Mouse (Mus musculus): ENCODE data around the gene Dnajc16.

Dnajc16 gene

DNA sequence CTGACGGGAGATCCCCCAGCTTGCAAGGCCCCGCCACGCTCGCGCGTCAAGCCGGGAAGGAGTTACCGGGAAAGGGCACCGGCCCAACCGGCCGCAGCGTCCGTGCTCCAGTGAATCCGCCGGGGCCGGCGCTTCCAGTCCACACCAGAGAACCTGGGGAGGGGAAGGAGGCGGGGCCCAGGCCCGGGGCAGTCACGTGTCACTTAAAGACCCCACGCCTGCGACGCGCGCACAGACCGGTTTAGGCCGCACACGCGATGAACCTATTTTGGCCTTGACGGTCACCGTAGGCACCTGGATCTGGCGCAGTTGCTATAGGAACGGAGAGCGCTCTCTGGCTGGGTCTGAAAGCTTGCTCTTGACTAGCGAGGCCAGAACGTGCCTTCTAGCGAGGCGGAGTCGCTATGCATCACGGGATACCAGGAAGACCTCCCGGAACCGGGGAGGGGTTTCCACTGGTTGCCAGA lies at the start of gene Dnajc16:
Gene Dnajc16, minus strand, starts transcription at position 408 of the 467 bp plus-strand sequence.
- DNase-seq (ENCODE audit: low spot score in 2 of 2): peak; percentile 90 to 97

DNA sequence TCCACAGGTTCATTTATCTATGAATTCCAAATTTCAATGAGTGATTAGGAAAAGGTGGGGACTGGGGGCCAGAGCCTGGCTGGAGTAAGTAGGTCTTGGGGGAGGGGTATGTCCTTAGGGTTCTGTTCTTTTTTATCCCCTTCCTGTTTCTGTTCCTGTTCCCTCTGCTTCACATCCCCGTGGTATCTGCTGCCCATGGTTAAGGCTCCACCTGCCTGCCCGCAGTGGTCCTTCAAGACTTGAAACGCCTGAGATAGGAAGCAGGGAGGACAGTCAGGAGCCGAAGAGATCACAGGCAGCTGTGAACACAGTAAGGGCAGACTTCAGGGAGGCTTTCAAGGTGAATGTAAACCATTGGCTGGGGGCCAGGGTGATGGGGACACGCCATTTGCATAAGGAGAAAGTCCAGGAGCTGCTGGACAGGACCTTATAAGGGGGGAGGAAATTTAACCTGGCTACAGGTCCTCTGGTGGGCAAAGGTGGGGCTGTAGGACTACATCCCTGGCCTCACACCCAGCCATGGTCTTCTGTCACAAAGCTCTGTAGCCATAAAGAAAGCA lies 43.9 kb upstream of the Dnajc16 start:
- DNase-seq (ENCODE audit: low spot score in 2 of 2): no peak

DNA sequence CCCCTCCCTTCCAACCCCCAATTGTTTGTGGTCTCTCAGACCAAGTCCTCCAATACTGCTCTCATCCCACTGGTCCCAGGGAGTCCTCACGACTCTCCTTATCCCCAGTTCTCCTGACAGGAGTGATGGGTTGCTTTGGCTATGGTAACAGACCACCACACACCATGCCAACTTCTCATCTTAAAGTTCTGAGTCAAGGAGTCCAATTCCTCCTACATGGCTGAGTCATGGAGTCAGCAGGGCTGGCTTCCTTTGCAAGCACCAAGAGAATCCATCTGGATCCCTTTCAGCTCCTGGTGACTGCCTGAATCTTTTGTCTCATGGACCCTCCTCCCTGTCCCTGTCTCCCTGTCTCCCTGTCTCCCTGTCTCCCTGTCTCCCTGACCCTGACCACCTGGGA lies 43.2 kb upstream of the Dnajc16 start:
- DNase-seq (ENCODE audit: low spot score in 2 of 2): no peak

DNA sequence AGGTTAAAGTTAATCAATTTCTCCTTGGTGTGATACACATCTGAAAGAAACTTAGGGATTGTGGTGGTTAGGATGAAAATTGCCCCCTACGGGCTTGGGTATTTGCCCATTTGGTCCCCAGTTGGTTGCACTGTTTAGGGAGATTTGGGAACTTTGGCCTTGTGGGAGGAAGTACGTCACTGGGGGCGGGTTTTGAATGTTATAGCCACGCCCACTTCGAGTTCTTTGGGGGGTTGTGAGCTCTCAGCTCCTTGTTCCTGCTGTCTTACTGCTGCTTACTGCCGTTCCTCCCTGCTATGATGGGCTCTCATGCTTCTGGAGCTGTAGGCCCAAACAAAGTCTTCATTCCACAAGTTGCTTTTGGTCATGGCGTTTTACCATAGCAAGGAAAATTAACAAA lies 40.6 kb upstream of the Dnajc16 start:
- DNase-seq (ENCODE audit: low spot score in 2 of 2): no peak

DNA sequence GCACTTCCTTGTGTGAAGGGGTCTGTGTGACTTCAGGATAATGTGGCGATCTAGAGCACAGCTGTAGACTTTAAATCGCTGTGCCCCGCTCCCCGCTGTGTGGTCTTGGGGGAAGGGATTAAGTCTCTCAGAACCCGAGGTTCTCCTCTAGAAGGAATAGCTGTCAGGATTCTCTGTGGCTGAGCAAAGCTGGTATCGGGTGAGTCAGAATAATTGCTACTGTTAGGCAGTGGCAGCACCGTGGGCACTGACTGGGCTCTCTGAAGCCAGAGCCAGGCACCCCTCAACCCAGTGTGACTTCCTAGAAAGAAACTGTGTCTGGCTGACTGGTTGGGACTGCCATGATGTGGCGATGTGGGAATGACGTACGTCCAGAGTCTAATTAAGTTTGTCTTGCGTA lies 39.6 kb upstream of the Dnajc16 start:
- DNase-seq (ENCODE audit: low spot score in 2 of 2): no peak

DNA sequence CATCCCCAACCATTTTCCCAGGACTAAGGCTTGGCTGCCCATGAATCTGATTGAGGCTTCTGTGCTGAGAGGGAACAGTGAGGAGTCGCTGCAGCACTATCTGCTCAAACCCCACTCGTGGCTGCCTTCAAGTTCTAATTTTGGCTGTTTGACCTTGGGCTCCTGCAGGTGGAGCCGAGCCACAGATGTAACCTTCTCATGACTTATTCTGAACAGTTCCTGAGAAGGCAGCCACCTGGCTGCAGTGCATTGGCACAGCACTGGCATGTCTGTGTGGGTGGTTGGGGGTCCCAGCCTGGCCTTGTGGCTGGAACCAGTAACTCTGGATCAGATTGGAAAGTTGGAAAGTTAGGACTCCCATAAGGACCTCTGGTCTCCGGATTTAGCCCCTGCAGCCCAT lies 37.4 kb upstream of the Dnajc16 start:
- no peak for DNase-seq (ENCODE audit: low spot score in 2 of 2)

DNA sequence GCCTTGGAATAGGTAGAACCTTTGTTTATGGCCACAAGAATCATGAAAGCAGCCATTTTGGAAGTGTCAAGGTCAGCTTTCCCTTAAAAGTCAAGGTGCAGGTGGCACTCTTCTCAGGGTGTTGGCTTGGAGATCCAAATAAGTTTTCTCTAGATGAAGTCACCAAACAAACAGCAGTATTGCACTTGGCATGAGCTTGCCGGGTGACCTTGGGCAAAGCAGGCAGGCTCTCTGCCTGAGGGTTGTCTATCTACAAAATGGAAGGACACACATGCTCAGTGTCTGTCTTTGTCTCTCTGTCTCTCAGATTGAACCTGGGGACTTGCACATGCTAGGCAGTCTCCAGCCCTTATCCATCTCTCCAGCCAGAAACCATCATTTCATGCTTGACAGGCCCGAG lies 36.7 kb upstream of the Dnajc16 start:
- no peak for DNase-seq (ENCODE audit: low spot score in 2 of 2)

DNA sequence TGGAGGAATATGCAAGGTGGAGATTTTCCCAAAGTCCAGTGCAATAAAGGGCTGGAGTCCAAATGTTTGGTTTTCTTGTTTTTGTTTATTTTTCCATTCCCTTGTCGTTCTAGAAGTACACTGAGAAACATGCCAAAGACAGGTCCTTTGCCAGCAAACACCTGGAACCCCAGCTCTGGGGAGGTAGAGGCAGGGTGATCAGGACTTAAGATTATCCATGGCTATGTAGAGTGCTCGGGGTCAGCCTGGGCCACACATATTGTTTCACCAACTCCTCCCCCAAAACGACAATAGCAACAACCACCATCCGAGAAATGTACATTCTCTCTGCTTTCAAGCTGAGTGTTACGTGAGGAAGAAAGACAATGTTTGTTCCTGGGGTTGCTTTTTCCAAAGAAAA lies 35.3 kb upstream of the Dnajc16 start, which contains the start of gene Cela2a:
Gene Cela2a, minus strand, starts transcription at position 101 of the 400 bp plus-strand sequence.
- no peak for DNase-seq (ENCODE audit: low spot score in 2 of 2)

DNA sequence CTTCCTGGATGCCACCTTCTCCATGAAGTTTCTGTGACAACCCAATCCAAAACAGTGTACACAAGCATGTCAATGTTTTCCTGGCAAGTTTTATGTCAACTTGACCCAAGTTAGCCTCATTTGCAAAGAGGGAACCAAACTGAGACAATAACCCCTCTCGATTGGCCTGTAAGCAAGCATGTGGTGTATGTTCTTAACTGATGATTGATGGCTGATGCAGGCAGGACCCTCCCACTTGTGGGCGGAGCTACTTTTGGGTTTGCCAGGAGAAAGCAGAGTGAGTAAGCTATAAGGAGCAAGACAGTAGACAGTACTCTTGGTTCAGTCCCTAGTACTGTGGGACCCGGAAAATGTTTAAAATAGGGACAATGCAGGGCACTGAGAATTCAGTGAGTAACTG lies 32.2 kb upstream of the Dnajc16 start:
- DNase-seq (ENCODE audit: low spot score in 2 of 2): no peak

DNA sequence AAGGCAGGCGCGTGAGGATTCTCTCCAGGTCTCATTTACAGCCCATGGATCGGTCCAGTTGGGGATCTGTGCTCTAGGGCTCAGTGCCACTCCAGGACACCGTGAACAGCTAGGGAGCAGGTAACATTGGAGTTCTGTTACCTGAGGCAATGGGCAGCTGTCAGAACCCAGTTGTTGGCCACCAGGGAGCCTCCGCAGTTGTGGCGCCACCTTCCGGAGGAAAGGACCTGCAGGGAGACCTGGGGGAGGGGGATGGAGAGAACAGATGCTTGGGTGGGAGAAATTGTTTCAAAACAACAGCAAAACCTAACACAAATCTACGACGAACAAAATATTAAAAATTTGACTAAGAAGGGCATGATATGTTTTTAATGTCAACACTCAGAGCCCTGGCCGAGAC lies 31.4 kb upstream of the Dnajc16 start:
- no peak for DNase-seq (ENCODE audit: low spot score in 2 of 2)

DNA sequence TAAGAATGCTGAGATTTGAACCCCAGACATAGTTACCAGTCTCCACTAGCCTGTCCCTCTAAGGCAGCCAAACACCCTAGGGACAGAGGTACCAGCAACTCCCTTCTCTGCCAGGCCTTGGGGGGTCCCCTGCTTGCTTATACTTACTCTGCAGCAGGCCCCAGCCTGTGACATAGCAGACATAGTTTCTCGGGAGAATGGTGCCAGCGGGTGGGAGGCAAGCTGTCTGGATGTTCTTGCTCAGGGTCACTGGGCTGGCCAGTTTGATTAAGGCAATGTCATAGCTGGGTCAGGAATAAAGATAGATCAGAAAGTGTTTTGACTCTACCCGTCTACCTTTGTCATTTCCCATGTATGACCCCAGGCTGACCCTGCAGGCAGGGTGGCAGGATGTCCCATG lies 30.4 kb upstream of the Dnajc16 start:
- no peak for DNase-seq (ENCODE audit: low spot score in 2 of 2)

DNA sequence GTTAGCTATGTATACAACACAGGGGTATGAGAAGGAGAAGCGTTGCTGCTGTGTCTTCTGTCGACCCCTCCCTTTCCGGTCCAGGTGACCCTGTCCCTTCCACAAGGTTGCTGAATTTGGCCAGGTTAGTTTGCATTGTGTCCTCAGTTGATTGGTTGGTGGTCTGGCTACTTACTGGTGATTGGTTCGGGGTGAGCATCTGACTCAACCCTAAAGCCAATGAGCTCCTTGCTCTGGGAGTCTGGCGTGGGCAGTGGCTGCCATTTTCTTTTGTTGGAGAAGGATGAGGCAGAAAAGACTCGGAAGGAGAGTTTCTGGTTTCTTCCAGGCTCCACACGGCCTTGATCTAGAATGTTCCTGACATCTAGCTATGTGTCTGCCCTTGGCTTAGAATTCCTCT lies 28.6 kb upstream of the Dnajc16 start:
- DNase-seq (ENCODE audit: low spot score in 2 of 2): no peak

DNA sequence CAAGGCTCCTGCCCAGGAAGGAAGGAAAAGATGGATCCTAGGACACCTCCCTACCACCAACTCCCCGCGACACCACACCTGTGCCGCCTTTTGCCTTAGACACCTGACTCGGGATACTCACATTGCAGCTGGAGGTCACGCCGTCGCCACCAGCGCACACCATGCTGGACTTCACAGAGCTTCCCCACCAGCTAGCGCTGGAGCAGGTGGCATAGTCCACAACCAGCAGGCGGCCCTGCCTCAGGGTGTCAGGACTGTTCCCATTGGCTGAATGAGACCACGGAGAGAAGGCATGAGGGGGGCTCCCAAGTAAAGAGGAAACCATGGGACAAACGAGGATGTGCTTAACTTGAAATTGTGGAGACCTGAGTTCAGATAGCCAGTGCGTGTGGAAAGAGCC lies 28.1 kb upstream of the Dnajc16 start:
- DNase-seq (ENCODE audit: low spot score in 2 of 2): no peak

DNA sequence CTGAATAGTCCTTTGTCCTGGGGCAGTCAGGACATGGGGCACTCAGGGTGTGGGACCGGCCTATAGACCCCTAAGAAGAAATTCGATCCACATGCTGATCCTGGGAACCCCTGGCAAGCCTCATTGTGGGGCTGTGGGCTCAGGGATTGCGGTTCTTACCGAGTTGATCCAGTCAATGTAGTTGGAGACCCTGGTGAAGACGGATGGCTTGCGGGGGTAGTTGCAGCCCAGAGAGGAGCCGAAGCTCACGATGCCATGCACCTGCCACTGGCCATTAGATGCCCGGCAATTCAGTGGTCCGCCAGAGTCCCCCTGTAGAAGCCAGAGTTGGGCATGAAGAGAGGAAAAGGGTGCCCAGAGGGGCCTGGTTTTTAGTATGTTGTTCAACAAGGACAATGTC lies 27.0 kb upstream of the Dnajc16 start:
- DNase-seq (ENCODE audit: low spot score in 2 of 2): no peak

DNA sequence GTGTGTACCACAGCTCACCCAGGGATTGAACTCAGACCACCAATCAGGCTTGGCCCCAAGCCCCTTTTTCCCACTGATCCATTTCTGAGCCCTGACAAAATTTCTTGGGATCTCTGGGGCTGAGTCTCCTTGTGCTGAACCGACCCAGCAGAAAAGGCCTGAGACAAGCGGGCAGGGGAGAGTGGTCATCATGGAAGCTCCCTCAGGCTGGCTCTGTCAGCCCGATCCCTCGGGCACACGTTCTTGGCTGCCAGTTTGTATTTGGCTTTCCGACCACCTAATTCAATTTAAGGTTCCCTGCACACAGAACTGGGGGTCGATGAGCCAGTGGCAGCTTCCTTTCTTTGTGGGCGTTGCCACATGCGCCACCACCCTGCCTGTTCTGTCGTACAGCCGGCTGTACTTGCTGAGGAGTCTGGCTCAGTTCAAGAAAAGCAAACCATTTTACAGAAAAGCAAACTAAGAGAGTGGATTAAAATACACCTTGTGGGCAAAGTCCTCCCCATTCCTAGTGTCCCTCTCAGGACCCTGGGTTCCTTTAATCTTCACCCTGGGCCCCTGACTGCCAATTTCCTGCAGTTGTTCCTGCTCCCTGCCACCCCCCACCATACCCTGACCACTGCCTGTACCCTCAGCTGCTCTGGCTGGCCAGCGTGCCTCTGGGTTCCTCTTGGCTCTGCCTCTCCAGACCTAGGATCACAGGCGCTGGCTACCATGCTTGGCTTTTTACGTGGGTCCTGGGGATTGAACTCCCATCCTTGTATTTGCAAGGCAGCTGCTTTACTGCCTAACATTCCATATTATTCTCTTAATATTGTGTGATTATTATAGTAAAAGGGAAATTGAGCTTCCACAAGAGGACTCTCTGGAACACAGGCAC lies 26.3 kb upstream of the Dnajc16 start:
- DNase-seq (ENCODE audit: low spot score in 2 of 2): no peak

DNA sequence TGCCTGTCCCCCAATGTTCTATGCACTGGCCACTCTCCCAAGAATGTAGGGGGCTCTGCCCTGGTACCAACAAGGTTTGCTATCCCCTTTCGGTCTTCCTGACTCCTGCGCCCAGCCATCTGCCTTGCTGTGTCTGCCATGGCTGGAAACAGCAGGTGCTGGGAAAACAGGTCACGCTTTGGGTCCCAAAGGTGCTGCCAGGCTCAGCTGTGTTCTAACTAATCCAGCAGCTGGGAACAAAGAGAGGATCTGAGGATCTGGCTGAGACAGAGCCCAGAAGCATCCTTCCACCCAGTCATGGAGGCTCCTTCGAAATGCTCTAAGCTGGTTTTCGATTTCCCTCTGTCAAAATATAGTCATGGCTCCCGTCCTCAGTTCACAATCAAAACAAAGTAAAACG lies 25.5 kb upstream of the Dnajc16 start:
- DNase-seq (ENCODE audit: low spot score in 2 of 2): no peak

DNA sequence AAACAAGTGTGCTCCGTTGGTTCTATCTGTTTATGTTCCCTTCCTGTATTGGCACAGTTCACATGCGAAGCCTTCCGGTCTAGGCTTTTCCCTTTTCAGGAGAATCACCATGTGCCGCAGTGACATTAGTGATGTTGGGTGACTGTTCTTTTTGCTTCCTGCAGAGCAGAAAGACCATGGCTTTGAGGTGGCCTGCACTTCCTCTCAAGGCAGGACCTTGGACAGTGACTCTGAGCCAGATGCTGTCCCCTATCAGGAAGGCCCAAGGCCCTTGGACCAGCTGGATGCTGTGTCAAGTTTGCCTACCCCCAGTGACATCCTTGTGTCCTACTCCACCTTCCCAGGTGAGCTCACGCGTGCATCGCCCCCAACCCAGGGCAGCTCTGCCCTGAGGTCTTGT lies 20.6 kb upstream of the Dnajc16 start:
- no peak for DNase-seq (ENCODE audit: low spot score in 2 of 2)

DNA sequence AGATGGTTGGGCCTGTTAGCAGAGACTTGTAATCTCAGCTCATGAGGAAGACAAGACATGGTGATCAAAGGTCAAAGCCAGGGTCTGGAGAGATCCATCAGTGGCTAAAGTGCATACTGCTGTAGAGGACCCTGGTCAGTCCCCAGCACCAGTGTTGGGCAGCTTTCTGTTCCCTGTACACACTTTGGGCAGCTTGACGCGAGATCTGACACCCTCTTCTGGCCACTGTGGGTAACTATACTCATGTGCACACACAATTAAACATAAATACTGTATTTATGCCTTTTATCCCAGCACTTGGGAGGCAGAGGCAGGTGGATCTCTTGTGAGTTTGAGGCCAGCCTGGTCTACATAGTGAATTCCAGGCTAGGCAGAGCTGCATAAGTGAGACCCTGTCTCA lies 20.2 kb upstream of the Dnajc16 start:
- no peak for DNase-seq (ENCODE audit: low spot score in 2 of 2)

DNA sequence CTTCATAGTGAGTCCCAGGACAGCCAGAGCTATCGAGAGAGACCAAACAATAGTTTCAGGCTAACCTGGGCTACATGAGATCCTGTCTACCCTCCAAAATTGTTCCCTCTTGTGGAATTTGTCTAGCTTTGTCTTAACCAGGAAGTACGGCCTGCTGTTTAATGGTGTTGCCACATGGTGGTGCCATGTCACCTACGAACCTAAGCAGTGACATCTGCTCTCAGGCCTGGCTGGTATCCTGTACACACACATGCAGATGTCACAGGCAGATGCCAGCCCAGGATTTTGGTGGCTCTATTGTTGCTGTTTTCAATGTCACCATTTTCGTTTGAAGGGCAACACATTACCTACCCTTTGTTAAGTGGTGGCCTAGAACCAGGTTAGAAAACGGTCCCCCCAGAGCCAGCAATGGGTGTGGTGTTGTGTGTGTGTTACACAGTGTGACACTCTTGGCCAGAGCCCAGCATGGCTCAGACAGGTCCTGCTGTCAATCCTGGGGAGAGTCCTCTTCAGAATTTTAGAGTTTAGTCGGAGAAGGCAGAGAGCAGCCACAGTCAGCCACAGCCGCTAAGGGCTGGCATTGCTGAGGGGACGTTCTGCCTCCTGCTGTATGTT lies 19.2 kb upstream of the Dnajc16 start:
- no peak for DNase-seq (ENCODE audit: low spot score in 2 of 2)

DNA sequence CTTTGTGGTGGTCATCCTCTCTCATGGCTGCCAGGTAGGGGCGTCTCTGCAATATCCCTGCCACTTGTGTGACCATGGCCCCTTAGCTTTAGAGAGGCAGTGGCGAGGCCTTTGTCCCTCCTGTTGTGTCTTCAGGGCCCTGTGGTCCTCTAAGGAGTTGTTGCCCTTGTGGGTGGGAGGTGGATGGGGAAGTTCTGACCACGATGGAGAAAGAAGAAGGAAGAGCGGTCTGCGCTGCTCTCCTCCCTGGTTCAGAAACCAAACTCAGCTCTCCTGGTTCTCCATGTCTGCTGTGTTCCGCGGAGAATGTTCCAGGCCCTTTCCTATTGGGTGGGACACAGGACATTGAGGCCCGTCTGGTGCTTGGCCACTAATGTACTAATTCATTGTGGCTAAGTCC lies 15.2 kb upstream of the Dnajc16 start:
- DNase-seq (ENCODE audit: low spot score in 2 of 2): no peak

DNA sequence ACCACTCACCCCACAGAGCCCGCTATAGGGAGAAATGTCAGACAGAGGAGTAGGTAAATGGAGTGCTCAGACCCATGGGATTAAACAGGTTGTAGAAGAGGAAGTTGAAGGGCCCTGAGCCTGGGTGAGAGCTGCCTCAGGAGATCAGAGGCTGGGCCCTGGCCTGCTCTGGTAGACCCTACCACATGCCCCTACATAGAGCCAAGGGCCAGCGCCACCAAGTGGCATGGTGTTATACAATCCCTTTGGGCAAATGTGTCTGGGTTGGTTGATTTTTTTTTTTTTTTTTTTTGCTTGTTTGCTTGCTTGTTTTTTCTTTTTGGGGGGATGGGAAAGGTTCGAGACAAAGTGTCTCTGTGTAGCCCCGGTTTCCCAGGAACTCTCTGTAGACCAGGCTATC lies 13.4 kb upstream of the Dnajc16 start:
- DNase-seq (ENCODE audit: low spot score in 2 of 2): no peak

DNA sequence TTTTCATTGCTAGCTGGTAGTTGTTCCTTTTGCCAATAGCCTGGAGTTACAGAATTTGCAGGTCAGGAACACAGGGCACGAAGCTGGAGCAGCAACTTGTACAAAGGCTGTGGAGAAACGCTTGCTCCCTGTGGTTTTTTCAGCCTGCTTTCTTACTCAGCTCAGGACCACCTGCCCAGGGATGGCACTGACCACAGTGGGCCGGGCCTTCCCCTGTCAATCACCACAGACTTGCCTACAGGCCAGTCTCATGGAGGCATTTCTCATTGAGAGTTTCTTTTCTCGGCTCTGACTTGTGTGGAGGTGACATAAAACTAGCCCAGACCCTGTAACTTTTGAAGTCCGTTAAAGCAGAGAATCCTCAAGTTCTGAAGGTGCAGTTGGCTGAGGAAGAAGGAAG lies 6.8 kb upstream of the Dnajc16 start:
- no peak for DNase-seq (ENCODE audit: low spot score in 2 of 2)

DNA sequence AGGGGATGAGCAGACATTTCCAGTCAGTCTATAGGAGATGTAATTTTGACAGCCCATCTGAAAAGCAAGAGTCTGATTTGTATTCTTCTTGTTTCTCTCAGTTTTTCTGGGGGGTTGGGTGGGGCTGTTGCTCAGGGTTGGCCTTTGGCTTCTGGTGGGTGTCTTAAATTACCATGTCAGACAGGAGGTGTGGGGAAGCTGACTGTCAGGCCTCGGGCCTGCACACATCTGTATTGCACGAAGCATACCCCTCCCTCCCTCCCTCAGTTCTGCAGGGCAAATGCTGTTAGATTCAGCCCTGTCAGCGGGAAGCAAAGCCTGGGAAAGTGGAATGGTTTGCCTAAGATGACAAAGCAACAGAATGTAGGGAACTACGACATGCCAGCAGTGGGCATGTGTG lies 6.2 kb upstream of the Dnajc16 start:
- DNase-seq (ENCODE audit: low spot score in 2 of 2): no peak

Measured in frontal cortex, postnatal 25 days (tissue).